13 mouse cellular contexts compared by ENCODE assay signal in genomic region chr4:144889505-144890301, GRCm38 (mm10). TPM values are rescaled to one million over a fixed set of nuclear protein-coding genes. Genes with fewer than 3 reads are reported as not detected.
A peak's percentile ranks its signal among the peaks of the same experiment; 100 is the strongest.
DNase-seq lines count a peak whose midpoint lies in the region; ATAC-seq lines count a peak whose summit lies in the region.
"Had no signal": no experiment of that assay in that cellular context is flagged by ENCODE, and none has a peak within 500 bp of the region (broad histone marks: within the 10 kb centered on the region; RNA-seq: fewer than 3 reads in every experiment).

No protein-coding gene starts in this region.

- ATAC-seq in liver, embryonic 12.5 days, result no peak
- no peak for ATAC-seq in liver, embryonic 13.5 days (ENCODE audit: low read depth)
- ATAC-seq: intestine, embryonic 15.5 days had no signal

- H3K4me1 ChIP-seq in liver, embryonic 12.5 days, result peaks cover 24% of the 10 kb centered on the region
- peaks cover 18% of the 10 kb centered on the region for H3K4me1 ChIP-seq in liver, embryonic 13.5 days (replicated peaks)

- no peak overlapping the region for H3K4me2 ChIP-seq in liver, embryonic 12.5 days
- H3K4me2 ChIP-seq in liver, embryonic 13.5 days, result no peak overlapping the region
- H3K4me2 ChIP-seq: forebrain, embryonic 13.5 days; hindbrain, embryonic 15.5 days; intestine, embryonic 15.5 days; midbrain, embryonic 15.5 days had no signal

- peaks cover 40% of the 10 kb centered on the region for H3K27me3 ChIP-seq in liver, embryonic 12.5 days (replicated peaks)
- H3K27me3 ChIP-seq in liver, embryonic 13.5 days, result peaks cover 37% of the 10 kb centered on the region
- H3K27me3 ChIP-seq: intestine, embryonic 15.5 days had no signal

- H3K4me3 ChIP-seq in liver, embryonic 12.5 days, result no peak overlapping the region
- no peak overlapping the region for H3K4me3 ChIP-seq in liver, embryonic 13.5 days (replicated peaks)
- H3K4me3 ChIP-seq: forebrain, embryonic 13.5 days; heart, embryonic 10.5 days; hindbrain, embryonic 15.5 days; intestine, embryonic 15.5 days; midbrain, embryonic 15.5 days; myocyte had no signal

- DNase-seq in liver, result no peak
- peak; percentile 71 for DNase-seq in 416B (ENCODE audit: low read depth)
- DNase-seq in fibroblast of lung, adult 2 months (ENCODE audit: low read depth), result peak; percentile 89
- DNase-seq in liver, embryonic 13.5 days, result no peak
- DNase-seq in lung, postnatal 10 days, result no peak
- no peak for DNase-seq in right cerebral cortex, postnatal 14 days

- no peak overlapping the region for H3K9ac ChIP-seq in liver, embryonic 12.5 days
- H3K9ac ChIP-seq in liver, embryonic 13.5 days, result no peak overlapping the region
- H3K9ac ChIP-seq: forebrain, embryonic 13.5 days; hindbrain, embryonic 15.5 days; intestine, embryonic 15.5 days; midbrain, embryonic 15.5 days had no signal

- no peaks in the 10 kb centered on the region for H3K9me3 ChIP-seq in liver, embryonic 12.5 days (replicated peaks)
- H3K9me3 ChIP-seq in liver, embryonic 13.5 days (replicated peaks), result no peaks in the 10 kb centered on the region
- H3K9me3 ChIP-seq: forebrain, embryonic 13.5 days; heart, embryonic 10.5 days; hindbrain, embryonic 15.5 days; intestine, embryonic 15.5 days; midbrain, embryonic 15.5 days had no signal

- H3K36me3 ChIP-seq in liver, embryonic 12.5 days, result no peaks in the 10 kb centered on the region
- H3K36me3 ChIP-seq in liver, embryonic 13.5 days, result no peaks in the 10 kb centered on the region
- H3K36me3 ChIP-seq: heart, embryonic 10.5 days; hindbrain, embryonic 15.5 days; intestine, embryonic 15.5 days; midbrain, embryonic 15.5 days had no signal

- 59% methylated on average over 9 of the region's 9 CpGs for WGBS in liver, embryonic 12.5 days (ENCODE audit: insufficient replicate concordance)
- 60% methylated on average over 9 of the region's 9 CpGs for WGBS in liver, embryonic 13.5 days (ENCODE audit: insufficient replicate concordance)

- H3K27ac ChIP-seq in liver, embryonic 12.5 days, result peak overlapping the region; percentile 23
- H3K27ac ChIP-seq in liver, embryonic 13.5 days, result 0 out of 2 replicates have a peak overlapping the region, but pooled peaks have one; percentile 0
- H3K27ac ChIP-seq: forebrain, embryonic 13.5 days; heart, embryonic 10.5 days; hindbrain, embryonic 15.5 days; midbrain, embryonic 15.5 days had no signal

RNA-seq across cellular contexts. Expression of gene Dhrs3, which starts 2.9 kb away (rescaled TPM):
- polyA plus RNA-seq in liver, embryonic 12.5 days (2016; fragmentation: Nextera tagmentation; extraction: Ambion mirVana), result 33.9 and 34.9 TPM in 2 replicates
- 25.0 and 31.3 TPM in 2 replicates for polyA plus RNA-seq in liver, embryonic 13.5 days (2015; fragmentation: Nextera tagmentation; extraction: Ambion mirVana)

Comparison
In these comparisons a context has a peak if more than half of its experiments do, and no peak if none do; other contexts are left out.
1. DNase-seq: peak in 416B (single experiment) and fibroblast of lung, adult 2 months (single experiment); none in liver (single experiment), liver, embryonic 13.5 days (single experiment), lung, postnatal 10 days (single experiment) and right cerebral cortex, postnatal 14 days (single experiment).